Mouse (Mus musculus) bone marrow, adult 2 months (tissue): ENCODE measurements around the gene Ydjc. TPM values are rescaled to one million over a fixed set of nuclear protein-coding genes. Genes with fewer than 3 reads are reported as not detected.

Experiments used
- H3K27ac ChIP-seq: fragments of 200-500 bp; 2 replicates; pipeline ENCODE4 v1.5.1; 2012; ENCODE audit warnings: low read depth, mild to moderate bottlenecking, control low read depth, inconsistent platforms, low read length; ENCODE audit not compliant: control insufficient read depth, poor library complexity, insufficient read depth
- H3K4me1 ChIP-seq: fragments of 200-500 bp; 2 replicates; pipeline ENCODE4 v1.6.1; 2011; ENCODE audit warnings: low read length; ENCODE audit not compliant: control insufficient read depth, insufficient read depth
- H3K4me3 ChIP-seq: fragments of 200-500 bp; replicated peaks from 2 replicates; pipeline ENCODE3; 2011; ENCODE audit warnings: mild to moderate bottlenecking, low read depth, low read length, control low read depth; ENCODE audit not compliant: control insufficient read depth
- CTCF ChIP-seq: fragments of 200-500 bp; IDR thresholded peaks from 2 replicates; pipeline ENCODE4 v1.5.1; 2011; ENCODE audit warnings: low read length, control low read depth; ENCODE audit not compliant: control insufficient read depth, insufficient read depth
- POLR2A ChIP-seq: fragments of 200-500 bp; IDR thresholded peaks from 2 replicates; pipeline ENCODE4 v1.6.1; 2011; ENCODE audit warnings: low read depth, mild to moderate bottlenecking, control low read depth, low read length, borderline replicate concordance; ENCODE audit not compliant: control insufficient read depth
- WGBS: fragments of 180-500 bp; shearing (Covaris S2); methylation state at CpG from one replicate; pipeline ENCODE4 v1.1.7; 2018; 5-methylcytosine and 5-hydroxymethylcytosine counted together
- polyA plus RNA-seq: library from polyadenylated mRNA; stranded (reverse); fragments of >200 nt; gene quantifications from 2 replicates; pipeline ENCODE4 v1.2.4, GENCODE M21; 2011; ENCODE audit warnings: low replicate concordance; ENCODE audit not compliant: missing spikeins, insufficient read depth, insufficient read length

The Ydjc gene
- polyA plus RNA-seq, 1 experiment: 5.4 TPM

DNA sequence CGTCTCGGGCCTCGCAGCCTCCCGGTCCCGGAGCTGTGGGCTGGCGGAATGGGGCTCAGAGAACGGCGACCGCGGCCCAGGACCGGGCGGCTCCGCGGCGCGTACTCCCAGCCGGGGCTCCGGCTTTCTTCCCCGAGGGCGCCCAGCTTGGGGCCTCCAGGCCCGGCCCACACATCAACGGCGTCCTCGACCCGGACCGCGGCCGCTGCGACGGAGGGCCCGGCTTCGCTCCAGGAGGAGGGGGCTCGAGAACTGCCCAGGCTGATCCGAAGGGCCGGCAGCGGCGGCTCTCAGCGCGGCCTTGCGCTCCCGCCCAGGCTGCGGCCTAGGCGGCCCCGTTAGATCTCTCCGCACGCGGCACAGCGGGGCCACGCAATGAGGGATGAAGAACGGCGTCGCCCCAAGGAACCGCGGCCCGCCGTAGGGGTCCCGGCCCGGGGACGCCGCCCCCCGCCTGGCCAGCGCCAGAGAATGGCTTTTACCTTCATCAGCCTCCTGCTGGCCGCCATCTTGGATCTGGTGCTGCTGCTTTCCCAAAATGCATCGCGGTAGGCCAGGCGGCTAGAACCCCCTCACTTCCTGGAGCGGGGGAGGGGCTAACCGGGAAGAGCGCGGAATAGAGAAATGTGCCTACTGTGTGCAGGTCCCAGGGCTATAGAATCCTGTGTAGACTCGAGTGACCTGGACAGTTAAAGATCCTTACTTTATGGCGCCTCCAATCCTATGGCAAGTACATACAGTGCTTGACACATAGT lies 56.7 kb downstream of the Ydjc start:
- TF ChIP-seq CTCF (no peak), POLR2A (peak; percentile 80)
- under 1% methylated on average over 72 of the region's 72 CpGs for WGBS
- peak overlapping the region; percentile 94 for H3K4me3 ChIP-seq
- H3K27ac ChIP-seq: peak overlapping the region; percentile 58
- H3K4me1 ChIP-seq: peaks cover 2% of the 10 kb centered on the region

GRCm38 (mm10) chr16:17201977-17202376 lies 57.6 kb downstream of the Ydjc start:
- WGBS: 47% methylated on average over 2 of the region's 2 CpGs
- Histone ChIP-seq H3K27ac (no peak overlapping the region), H3K4me3 (no peak overlapping the region), H3K4me1 (peaks cover 2% of the 10 kb centered on the region)
- no peak for TF ChIP-seq POLR2A
- no peak for TF ChIP-seq CTCF

DNA sequence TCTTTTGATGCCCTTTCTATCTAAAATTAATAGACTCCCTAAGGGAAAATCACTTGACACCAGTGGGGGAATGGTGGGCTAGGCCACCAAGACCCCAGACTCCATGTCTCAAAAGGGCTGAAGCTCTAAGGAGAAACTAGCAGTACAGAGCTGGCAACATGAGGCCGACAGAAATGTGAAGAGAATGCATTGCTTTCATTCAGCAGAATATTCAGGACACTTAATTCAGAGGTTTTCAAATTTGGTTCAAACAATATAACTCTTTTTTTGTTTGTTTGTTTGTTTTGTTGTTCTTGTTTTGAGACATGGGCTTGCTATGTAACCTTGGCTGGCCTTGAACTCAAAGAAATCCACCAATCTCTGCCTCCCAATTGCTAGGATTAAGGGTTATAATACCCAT lies 58.1 kb downstream of the Ydjc start, which contains the start of gene Ube2l3:
Ube2l3 (minus strand) TSS at position 101 of the 400 bp plus-strand sequence.
- Histone ChIP-seq H3K4me1 (peaks cover 2% of the 10 kb centered on the region), H3K4me3 (peak within 1 kb of the TSS; percentile 94), H3K27ac (no peak within 1 kb of the TSS)
- TF ChIP-seq POLR2A (no peak), CTCF (no peak)
- 82% methylated on average over 1 of the region's 1 CpGs for WGBS

GRCm38 (mm10) chr16:17204990-17205389 lies 60.6 kb downstream of the Ydjc start:
- WGBS: 3% methylated on average over 6 of the region's 6 CpGs
- no peak for TF ChIP-seq POLR2A
- TF ChIP-seq CTCF: peak; percentile 31
- peaks cover 2% of the 10 kb centered on the region for H3K4me1 ChIP-seq
- no peak overlapping the region for H3K4me3 ChIP-seq
- H3K27ac ChIP-seq: no peak overlapping the region

GRCm38 (mm10) chr16:17208389-17209361 lies 64.3 kb downstream of the Ydjc start, which contains the start of gene Rimbp3:
TSS of gene Rimbp3 (plus strand) at chr16:17208603.
- peak within 1 kb of the TSS; percentile 48 for H3K27ac ChIP-seq
- H3K4me3 ChIP-seq: peak within 1 kb of the TSS; percentile 88
- TF ChIP-seq CTCF: peak; percentile 72
- peak; percentile 14; the same call in 1 of the 2 replicates for TF ChIP-seq POLR2A
- H3K4me1 ChIP-seq: peaks cover 2% of the 10 kb centered on the region
- WGBS: 1% methylated on average over 85 of the region's 85 CpGs

GRCm38 (mm10) chr16:17209404-17209960 lies 65.1 kb downstream of the Ydjc start:
- peak overlapping the region; percentile 88 for H3K4me3 ChIP-seq
- peak overlapping the region; percentile 48; the same call in 1 of the 2 replicates for H3K27ac ChIP-seq
- peaks cover 2% of the 10 kb centered on the region for H3K4me1 ChIP-seq
- TF ChIP-seq POLR2A (no peak), CTCF (no peak)
- WGBS: 3% methylated on average over 37 of the region's 37 CpGs

Other genes with a start within 250 kb of the Ydjc start
- gene Ppm1f, start 248.2 kb upstream of the Ydjc start, polyA plus RNA-seq: 3.8 and 4.6 TPM in 2 replicates
- gene Mapk1, start 161.2 kb upstream of the Ydjc start, polyA plus RNA-seq: 65.8 and 76.8 TPM in 2 replicates
- gene Ypel1, start 74.9 kb upstream of the Ydjc start, polyA plus RNA-seq: 1.4 TPM in 1 of 2 replicates, not detected in the other
- gene Ppil2, start 33.4 kb upstream of the Ydjc start, polyA plus RNA-seq: 54.0 and 99.6 TPM in 2 replicates
- 15.1 and 23.6 TPM in 2 replicates for gene 2610318N02Rik, start 19.5 kb upstream of the Ydjc start, polyA plus RNA-seq
- 10.8 and 28.0 TPM in 2 replicates for gene Sdf2l1, start 12.2 kb upstream of the Ydjc start, polyA plus RNA-seq
- 0.61 and 1.8 TPM in 2 replicates for gene Ccdc116, start 2.6 kb downstream of the Ydjc start, polyA plus RNA-seq
- 70.5 and 97.7 TPM in 2 replicates for gene Ube2l3, start 58.0 kb downstream of the Ydjc start, polyA plus RNA-seq
- not detected in 2 replicates for gene Rimbp3, start 64.0 kb downstream of the Ydjc start, polyA plus RNA-seq
- gene Hic2, start 89.0 kb downstream of the Ydjc start, polyA plus RNA-seq: 1.2 and 3.5 TPM in 2 replicates
- 11.5 and 35.5 TPM in 2 replicates for gene Tmem191c, start 131.5 kb downstream of the Ydjc start, polyA plus RNA-seq
- 0.63 and 2.3 TPM in 2 replicates for gene Serpind1, start 186.8 kb downstream of the Ydjc start, polyA plus RNA-seq